Mouse (Mus musculus): ENCODE measurements around the gene Trib2. TPM values are rescaled to one million over a fixed set of nuclear protein-coding genes. Genes with fewer than 3 reads are reported as not detected.

Trib2 gene
- polyA plus RNA-seq, 1 experiment from 2014 or later, result 81.1 TPM

DNA sequence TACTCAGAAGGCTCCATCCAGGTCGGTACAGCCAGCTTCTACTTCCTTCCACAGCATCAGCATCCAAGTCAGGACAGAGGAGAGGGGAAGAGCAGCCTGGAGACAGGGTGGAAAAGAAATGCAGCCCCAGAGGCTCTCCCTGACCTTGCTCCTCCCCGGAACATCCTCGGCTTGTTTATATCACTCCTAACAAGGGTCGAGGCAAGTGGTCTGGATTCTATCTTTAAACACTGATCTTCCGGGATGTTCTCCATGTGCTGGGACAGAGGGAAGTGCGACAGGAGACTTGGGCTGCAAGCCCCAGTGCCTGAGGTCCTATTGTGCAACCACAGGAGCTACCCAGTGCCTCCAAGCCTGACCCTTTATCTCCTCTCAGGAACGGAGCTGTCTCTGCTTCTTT is 18.7 kb downstream of the Trib2 start:
- no peak overlapping the region for H3K27ac ChIP-seq
- no peak overlapping the region for H3K4me2 ChIP-seq
- no peaks in the 10 kb centered on the region for H3K27me3 ChIP-seq
- no peak overlapping the region for H3K4me3 ChIP-seq (replicated peaks)
- H3K36me3 ChIP-seq (replicated peaks), result peaks cover 88% of the 10 kb centered on the region
- H3K4me1 ChIP-seq, result peaks cover 20% of the 10 kb centered on the region
- no peak overlapping the region for H3K9ac ChIP-seq
- H3K9me3 ChIP-seq, result no peaks in the 10 kb centered on the region
- 84% methylated on average over 7 of the region's 7 CpGs for WGBS
- no peak for ATAC-seq (ENCODE audit: low FRiP score)

DNA sequence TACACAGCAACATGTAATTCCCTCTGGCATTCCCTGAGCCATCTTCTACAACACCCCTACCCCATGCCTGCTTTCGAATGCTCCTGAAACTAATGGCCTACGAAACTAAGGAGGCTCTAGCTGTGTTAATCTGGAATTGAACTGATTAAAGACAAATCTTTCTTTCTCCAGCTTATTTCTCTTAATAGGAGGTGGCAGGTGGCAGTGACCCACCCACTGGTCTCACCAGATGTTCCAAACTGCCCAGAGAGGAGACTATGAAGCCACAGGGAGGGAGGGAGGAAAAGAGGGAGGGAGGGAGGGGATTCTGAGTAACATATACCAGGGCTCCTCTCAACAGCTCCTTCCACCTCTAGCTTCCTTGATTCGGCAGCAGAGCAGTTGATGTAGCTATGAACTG is 20.8 kb downstream of the Trib2 start:
- H3K9ac ChIP-seq, result no peak overlapping the region
- ATAC-seq (ENCODE audit: low FRiP score), result no peak
- WGBS, result 72% methylated on average over 3 of the region's 3 CpGs
- H3K4me2 ChIP-seq, result no peak overlapping the region
- H3K27ac ChIP-seq, result no peak overlapping the region
- peaks cover 92% of the 10 kb centered on the region for H3K36me3 ChIP-seq (replicated peaks)
- no peaks in the 10 kb centered on the region for H3K9me3 ChIP-seq
- H3K27me3 ChIP-seq, result no peaks in the 10 kb centered on the region
- H3K4me3 ChIP-seq (replicated peaks), result no peak overlapping the region
- peaks cover 13% of the 10 kb centered on the region for H3K4me1 ChIP-seq

- H3K36me3 ChIP-seq (replicated peaks), result peaks cover 82% of the 10 kb centered on the region
These were observed 23.4 kb downstream of the Trib2 start for GRCm38 (mm10) chr12:15793336-15793735.

GRCm38 (mm10) chr12:15790181-15790580 is 26.5 kb downstream of the Trib2 start:
- Histone ChIP-seq H3K27ac (no peak overlapping the region), H3K4me3 (replicated peaks) (no peak overlapping the region), H3K9me3 (no peaks in the 10 kb centered on the region), H3K27me3 (no peaks in the 10 kb centered on the region), H3K4me2 (no peak overlapping the region), H3K36me3 (replicated peaks) (peaks cover 51% of the 10 kb centered on the region), H3K9ac (no peak overlapping the region), H3K4me1 (no peaks in the 10 kb centered on the region)
- WGBS, result 82% methylated on average over 2 of the region's 2 CpGs
- ATAC-seq (ENCODE audit: low FRiP score), result no peak

More at GRCm38 (mm10) chr12:15793336-15793735, 23.4 kb downstream of the Trib2 start:
- H3K9me3 ChIP-seq, result no peaks in the 10 kb centered on the region
- no peak overlapping the region for H3K4me2 ChIP-seq
- H3K27ac ChIP-seq, result no peak overlapping the region
- no peak overlapping the region for H3K4me3 ChIP-seq (replicated peaks)
- 96% methylated on average over 8 of the region's 8 CpGs for WGBS
- H3K4me1 ChIP-seq, result no peaks in the 10 kb centered on the region
- ATAC-seq (ENCODE audit: low FRiP score), result no peak
- no peak overlapping the region for H3K9ac ChIP-seq
- no peaks in the 10 kb centered on the region for H3K27me3 ChIP-seq

- no peaks in the 10 kb centered on the region for H3K27me3 ChIP-seq
- H3K9ac ChIP-seq, result no peak overlapping the region
- no peak overlapping the region for H3K27ac ChIP-seq
- H3K4me3 ChIP-seq (replicated peaks), result no peak overlapping the region
- no peaks in the 10 kb centered on the region for H3K9me3 ChIP-seq
- no peak for ATAC-seq (ENCODE audit: low FRiP score)
- H3K4me1 ChIP-seq, result no peaks in the 10 kb centered on the region
- no peak overlapping the region for H3K4me2 ChIP-seq
- no peaks in the 10 kb centered on the region for H3K36me3 ChIP-seq (replicated peaks)
These were observed 39.7 kb downstream of the Trib2 start for GRCm38 (mm10) chr12:15777047-15777446.

GRCm38 (mm10) chr12:15771686-15772085 is 45.0 kb downstream of the Trib2 start:
- Histone ChIP-seq H3K9ac (no peak overlapping the region), H3K4me1 (no peaks in the 10 kb centered on the region), H3K4me3 (replicated peaks) (no peak overlapping the region), H3K4me2 (no peak overlapping the region), H3K9me3 (no peaks in the 10 kb centered on the region), H3K27me3 (no peaks in the 10 kb centered on the region), H3K36me3 (replicated peaks) (no peaks in the 10 kb centered on the region), H3K27ac (no peak overlapping the region)
- WGBS, result 85% methylated on average over 6 of the region's 6 CpGs
- no peak for ATAC-seq (ENCODE audit: low FRiP score)

DNA sequence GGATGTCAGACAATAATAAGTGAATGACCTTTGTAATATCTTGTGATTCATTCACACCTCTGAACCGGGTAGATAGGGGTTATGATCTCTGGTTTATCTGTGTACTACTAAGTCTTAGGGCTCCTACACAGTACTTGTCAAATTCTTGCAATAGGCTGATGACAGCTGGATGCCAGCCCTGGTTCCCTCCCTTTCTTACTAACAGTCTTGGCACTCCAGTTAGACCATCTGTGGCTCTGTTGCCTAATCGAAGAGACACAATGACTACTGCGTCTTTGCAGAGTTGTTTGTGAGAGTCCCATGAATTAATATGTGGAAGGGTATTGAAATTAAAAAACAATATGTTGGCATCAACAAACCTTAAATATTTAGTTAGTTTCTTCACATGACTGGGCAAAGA is 48.2 kb downstream of the Trib2 start:
- Histone ChIP-seq H3K4me2 (no peak overlapping the region), H3K4me1 (no peaks in the 10 kb centered on the region), H3K27me3 (no peaks in the 10 kb centered on the region), H3K9ac (no peak overlapping the region), H3K4me3 (replicated peaks) (no peak overlapping the region), H3K9me3 (no peaks in the 10 kb centered on the region), H3K36me3 (replicated peaks) (no peaks in the 10 kb centered on the region), H3K27ac (no peak overlapping the region)
- no peak for ATAC-seq (ENCODE audit: low FRiP score)
- WGBS, result 92% methylated on average over 3 of the region's 3 CpGs

GRCm38 (mm10) chr12:15765996-15766395 is 50.7 kb downstream of the Trib2 start:
- H3K4me3 ChIP-seq (replicated peaks), result no peak overlapping the region
- H3K27me3 ChIP-seq, result no peaks in the 10 kb centered on the region
- no peak overlapping the region for H3K4me2 ChIP-seq
- ATAC-seq (ENCODE audit: low FRiP score), result no peak
- no peak overlapping the region for H3K27ac ChIP-seq
- H3K9ac ChIP-seq, result no peak overlapping the region
- 91% methylated on average over 12 of the region's 12 CpGs for WGBS
- no peaks in the 10 kb centered on the region for H3K9me3 ChIP-seq
- no peaks in the 10 kb centered on the region for H3K4me1 ChIP-seq
- H3K36me3 ChIP-seq (replicated peaks), result no peaks in the 10 kb centered on the region

- H3K4me1 ChIP-seq, result no peaks in the 10 kb centered on the region
- whole genome bisulfite sequencing, result 11% methylated on average over 1 of the region's 1 CpGs
- no peak for ATAC-seq (ENCODE audit: low FRiP score)
- no peak overlapping the region for H3K27ac ChIP-seq
- H3K9ac ChIP-seq, result no peak overlapping the region
- no peak overlapping the region for H3K4me3 ChIP-seq (replicated peaks)
- no peaks in the 10 kb centered on the region for H3K9me3 ChIP-seq
- no peaks in the 10 kb centered on the region for H3K27me3 ChIP-seq
- no peak overlapping the region for H3K4me2 ChIP-seq
- H3K36me3 ChIP-seq (replicated peaks), result no peaks in the 10 kb centered on the region
These were observed 51.5 kb downstream of the Trib2 start for GRCm38 (mm10) chr12:15765238-15765637.

DNA sequence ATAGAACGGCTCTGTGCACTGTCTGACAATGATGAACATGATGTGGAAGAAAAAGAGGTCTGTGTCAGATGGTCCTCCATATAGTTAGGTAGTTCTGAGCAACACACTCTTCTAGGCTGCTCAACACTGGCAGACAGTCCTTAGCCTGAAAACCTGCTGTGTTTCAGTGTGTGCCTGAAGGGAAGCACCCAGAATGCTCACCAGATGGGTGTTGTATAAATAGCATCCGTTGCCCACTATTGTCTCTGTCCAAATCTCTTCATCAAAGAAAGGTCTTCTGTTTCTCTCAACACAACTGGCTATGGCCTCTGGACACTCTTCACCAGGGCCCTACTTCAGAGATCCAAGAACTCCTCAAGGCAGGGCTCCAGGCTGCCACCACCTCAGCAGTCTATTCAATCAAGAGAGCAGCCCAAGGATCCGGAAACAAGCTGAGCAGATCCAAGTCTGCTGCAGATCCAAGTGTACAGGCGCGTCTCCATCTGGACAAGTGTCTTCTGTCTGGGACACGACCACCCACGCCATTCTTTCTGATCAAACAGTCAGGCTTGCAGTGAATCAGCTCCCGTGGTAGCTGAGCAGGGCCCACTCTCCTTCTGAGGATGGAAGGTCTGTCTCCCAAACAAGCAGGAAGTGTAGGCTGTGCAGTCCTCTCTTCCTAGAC is 55.1 kb downstream of the Trib2 start:
- no peak overlapping the region for H3K4me2 ChIP-seq
- H3K27me3 ChIP-seq, result no peaks in the 10 kb centered on the region
- no peaks in the 10 kb centered on the region for H3K9me3 ChIP-seq
- H3K4me3 ChIP-seq (replicated peaks), result no peak overlapping the region
- no peaks in the 10 kb centered on the region for H3K36me3 ChIP-seq (replicated peaks)
- H3K9ac ChIP-seq, result no peak overlapping the region
- H3K27ac ChIP-seq, result no peak overlapping the region
- H3K4me1 ChIP-seq, result no peaks in the 10 kb centered on the region
- 92% methylated on average over 8 of the region's 8 CpGs for WGBS
- ATAC-seq (ENCODE audit: low FRiP score), result no peak

DNA sequence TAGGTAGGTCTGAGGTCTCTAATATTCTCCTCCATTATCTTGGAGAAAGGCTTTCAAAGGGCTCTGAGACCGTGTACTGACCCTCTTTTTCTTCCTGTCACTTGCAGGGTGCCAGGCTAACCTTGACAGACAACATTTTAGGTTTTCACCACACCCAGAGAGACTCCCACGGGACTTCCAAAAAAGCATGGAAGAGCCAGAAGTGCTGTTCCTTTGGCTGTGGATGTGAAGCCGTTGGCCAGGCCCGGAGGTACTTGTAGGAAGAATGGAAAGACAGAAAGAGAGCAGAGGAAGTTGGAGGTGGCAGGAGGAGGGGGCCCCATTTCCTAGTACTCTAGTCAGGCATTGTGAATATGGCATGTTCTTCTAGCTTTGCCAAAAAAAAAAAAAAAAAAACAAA is 56.0 kb downstream of the Trib2 start:
- Histone ChIP-seq H3K4me2 (no peak overlapping the region), H3K27ac (no peak overlapping the region), H3K9me3 (no peaks in the 10 kb centered on the region), H3K27me3 (no peaks in the 10 kb centered on the region), H3K36me3 (replicated peaks) (no peaks in the 10 kb centered on the region), H3K4me1 (no peaks in the 10 kb centered on the region), H3K4me3 (replicated peaks) (no peak overlapping the region), H3K9ac (no peak overlapping the region)
- WGBS, result 85% methylated on average over 4 of the region's 4 CpGs
- no peak for ATAC-seq (ENCODE audit: low FRiP score)

- Histone ChIP-seq H3K4me1 (no peaks in the 10 kb centered on the region), H3K9me3 (no peaks in the 10 kb centered on the region), H3K4me2 (no peak overlapping the region), H3K27ac (no peak overlapping the region), H3K9ac (no peak overlapping the region), H3K27me3 (no peaks in the 10 kb centered on the region), H3K36me3 (replicated peaks) (no peaks in the 10 kb centered on the region), H3K4me3 (replicated peaks) (no peak overlapping the region)
- ATAC-seq (ENCODE audit: low FRiP score), result no peak
- WGBS, result 40% methylated on average over 2 of the region's 2 CpGs
These were observed 57.9 kb downstream of the Trib2 start for GRCm38 (mm10) chr12:15758866-15759265.

GRCm38 (mm10) chr12:15757351-15757750 is 59.4 kb downstream of the Trib2 start:
- WGBS, result 91% methylated on average over 8 of the region's 8 CpGs
- Histone ChIP-seq H3K27me3 (no peaks in the 10 kb centered on the region), H3K4me1 (no peaks in the 10 kb centered on the region), H3K9ac (no peak overlapping the region), H3K9me3 (no peaks in the 10 kb centered on the region), H3K4me3 (replicated peaks) (no peak overlapping the region), H3K4me2 (no peak overlapping the region), H3K36me3 (replicated peaks) (no peaks in the 10 kb centered on the region), H3K27ac (no peak overlapping the region)
- ATAC-seq (ENCODE audit: low FRiP score), result no peak

Measured in forebrain, embryonic 12.5 days (tissue).